Mouse (Mus musculus) bone marrow, adult 2 months (tissue): ENCODE data around the gene Snx22. TPM values are rescaled to one million over a fixed set of nuclear protein-coding genes. Genes with fewer than 3 reads are reported as not detected.

Source experiments
- H3K27ac ChIP-seq: fragments of 200-500 bp; 2 replicates; pipeline ENCODE4 v1.5.1; 2012; ENCODE audit warnings: low read depth, mild to moderate bottlenecking, control low read depth, inconsistent platforms, low read length; ENCODE audit not compliant: control insufficient read depth, poor library complexity, insufficient read depth
- H3K4me1 ChIP-seq: fragments of 200-500 bp; 2 replicates; pipeline ENCODE4 v1.6.1; 2011; ENCODE audit warnings: low read length; ENCODE audit not compliant: control insufficient read depth, insufficient read depth
- H3K4me3 ChIP-seq: fragments of 200-500 bp; replicated peaks from 2 replicates; pipeline ENCODE3; 2011; ENCODE audit warnings: mild to moderate bottlenecking, low read depth, low read length, control low read depth; ENCODE audit not compliant: control insufficient read depth
- CTCF ChIP-seq: fragments of 200-500 bp; IDR thresholded peaks from 2 replicates; pipeline ENCODE4 v1.5.1; 2011; ENCODE audit warnings: low read length, control low read depth; ENCODE audit not compliant: control insufficient read depth, insufficient read depth
- POLR2A ChIP-seq: fragments of 200-500 bp; IDR thresholded peaks from 2 replicates; pipeline ENCODE4 v1.6.1; 2011; ENCODE audit warnings: low read depth, mild to moderate bottlenecking, control low read depth, low read length, borderline replicate concordance; ENCODE audit not compliant: control insufficient read depth
- WGBS: fragments of 180-500 bp; shearing (Covaris S2); methylation state at CpG from one replicate; pipeline ENCODE4 v1.1.7; 2018; 5-methylcytosine and 5-hydroxymethylcytosine counted together
- polyA plus RNA-seq: library from polyadenylated mRNA; stranded (reverse); fragments of >200 nt; gene quantifications from 2 replicates; pipeline ENCODE4 v1.2.4, GENCODE M21; 2011; ENCODE audit warnings: low replicate concordance; ENCODE audit not compliant: missing spikeins, insufficient read depth, insufficient read length

Snx22 gene
- polyA plus RNA-seq, 1 experiment, result 21.4 TPM

GRCm38 (mm10) chr9:66101577-66101976, 32.1 kb upstream of the Snx22 start:
- Histone ChIP-seq H3K4me3 (no peak overlapping the region), H3K27ac (no peak overlapping the region), H3K4me1 (no peaks in the 10 kb centered on the region)
- TF ChIP-seq CTCF (no peak), POLR2A (no peak)
- 87% methylated on average over 8 of the region's 8 CpGs for WGBS

GRCm38 (mm10) chr9:66092664-66093063, 23.1 kb upstream of the Snx22 start:
- Histone ChIP-seq H3K4me3 (no peak overlapping the region), H3K4me1 (no peaks in the 10 kb centered on the region), H3K27ac (no peak overlapping the region)
- TF ChIP-seq CTCF (no peak), POLR2A (no peak)
- 92% methylated on average over 2 of the region's 2 CpGs for WGBS

- no peak for TF ChIP-seq CTCF
- no peak for TF ChIP-seq POLR2A
- Histone ChIP-seq H3K27ac (no peak overlapping the region), H3K4me3 (no peak overlapping the region), H3K4me1 (no peaks in the 10 kb centered on the region)
- 92% methylated on average over 6 of the region's 6 CpGs for WGBS
Observed at GRCm38 (mm10) chr9:66091327-66092231, 22.1 kb upstream of the Snx22 start.

- Histone ChIP-seq H3K4me1 (no peaks in the 10 kb centered on the region), H3K27ac (no peak overlapping the region), H3K4me3 (no peak overlapping the region)
- 91% methylated on average over 13 of the region's 13 CpGs for WGBS
- TF ChIP-seq CTCF (no peak), POLR2A (no peak)
Observed at GRCm38 (mm10) chr9:66090593-66091244, 21.2 kb upstream of the Snx22 start.

GRCm38 (mm10) chr9:66088411-66088810, 18.9 kb upstream of the Snx22 start:
- H3K4me3 ChIP-seq, result no peak overlapping the region
- 73% methylated on average over 4 of the region's 4 CpGs for WGBS
- H3K4me1 ChIP-seq, result no peaks in the 10 kb centered on the region
- H3K27ac ChIP-seq, result no peak overlapping the region
- TF ChIP-seq POLR2A, result no peak
- TF ChIP-seq CTCF, result peak; percentile 75

- no peak overlapping the region for H3K4me3 ChIP-seq
- TF ChIP-seq CTCF, result no peak
- no peak for TF ChIP-seq POLR2A
- no peaks in the 10 kb centered on the region for H3K4me1 ChIP-seq
- no peak overlapping the region for H3K27ac ChIP-seq
- WGBS, result 89% methylated on average over 7 of the region's 7 CpGs
Observed at GRCm38 (mm10) chr9:66087062-66087461, 17.5 kb upstream of the Snx22 start.

GRCm38 (mm10) chr9:66084171-66084570, 14.7 kb upstream of the Snx22 start:
- WGBS, result 84% methylated on average over 3 of the region's 3 CpGs
- Histone ChIP-seq H3K4me1 (no peaks in the 10 kb centered on the region), H3K4me3 (no peak overlapping the region), H3K27ac (no peak overlapping the region)
- no peak for TF ChIP-seq CTCF
- TF ChIP-seq POLR2A, result no peak

- Histone ChIP-seq H3K27ac (no peak overlapping the region), H3K4me3 (no peak overlapping the region), H3K4me1 (no peaks in the 10 kb centered on the region)
- TF ChIP-seq POLR2A (no peak), CTCF (no peak)
- WGBS, result 59% methylated on average over 4 of the region's 4 CpGs
Observed at GRCm38 (mm10) chr9:66081999-66082398, 12.5 kb upstream of the Snx22 start.
